Mouse (Mus musculus) B cell, adult 2 months (primary cell): ENCODE results near the gene Aig1.

ENCODE experiments used
- DNase-seq, 2 experiments: peaks; one replicate each; pipeline ENCODE4 v3.0.0; 2022

Aig1 gene

GRCm38 (mm10) chr10:13597491-13597890 lies 271.3 kb downstream of the Aig1 start:
- DNase-seq = no peak
